Mouse (Mus musculus): ENCODE results near the gene Actn2.

GRCm38 (mm10) chr13:12250496-12250895 lies 90.1 kb downstream of the Actn2 start:
- TF ChIP-seq POLR2A (IDR thresholded peaks at IDR 0.05; ENCODE audit: borderline replicate concordance, low read depth, low read length): no peak
- no peak for TF ChIP-seq CTCF (IDR thresholded peaks at IDR 0.05; ENCODE audit: low read depth, low read length)
